Mouse (Mus musculus) kidney, embryonic 15.5 days (tissue): ENCODE results near the gene Rapgef1. TPM values are rescaled to one million over a fixed set of nuclear protein-coding genes. Genes with fewer than 3 reads are reported as not detected.

Experiments
- ATAC-seq: fragments of 200-750 bp; cut with Nextera tagmentation; replicated peaks from 2 replicates; pipeline ENCODE4 v1.8.0; 2017; ENCODE audit warnings: moderate TSS enrichment; ENCODE audit not compliant: low FRiP score
- H3K27ac ChIP-seq: fragments of 300-500 bp; sonication (generic); 2 replicates; pipeline ENCODE4 v1.5.1; 2015; ENCODE audit warnings: mild to moderate bottlenecking, inconsistent platforms
- H3K27me3 ChIP-seq: fragments of 300-500 bp; sonication (generic); 2 replicates; pipeline ENCODE4 v1.6.1; 2015; ENCODE audit warnings: inconsistent platforms
- H3K36me3 ChIP-seq: fragments of 300-500 bp; sonication (generic); 2 replicates; pipeline ENCODE4 v1.6.1; 2015; ENCODE audit warnings: inconsistent platforms
- H3K4me1 ChIP-seq: fragments of 300-500 bp; sonication (generic); 2 replicates; pipeline ENCODE4 v1.6.1; 2015; ENCODE audit warnings: inconsistent platforms
- H3K4me2 ChIP-seq: fragments of 300-500 bp; sonication (generic); 2 replicates; pipeline ENCODE4 v1.6.1; 2015; ENCODE audit warnings: moderate library complexity, mild to moderate bottlenecking, inconsistent platforms
- H3K4me3 ChIP-seq: fragments of 300-500 bp; sonication (generic); replicated peaks from 2 replicates; pipeline ENCODE4 v1.5.1; 2015; ENCODE audit warnings: mild to moderate bottlenecking, inconsistent platforms
- H3K9ac ChIP-seq: fragments of 300-500 bp; sonication (generic); 2 replicates; pipeline ENCODE4 v1.6.1; 2015; ENCODE audit warnings: mild to moderate bottlenecking, inconsistent platforms
- H3K9me3 ChIP-seq: fragments of 300-500 bp; sonication (generic); replicated peaks from 2 replicates; pipeline ENCODE4 v1.6.1; 2016; ENCODE audit warnings: inconsistent platforms
- WGBS: fragments of 180-500 bp; shearing (Covaris S2); methylation state at CpG from one replicate; pipeline ENCODE4 v1.1.7; 2015; ENCODE audit warnings: mixed read lengths; 5-methylcytosine and 5-hydroxymethylcytosine counted together
- polyA plus RNA-seq: library from polyadenylated mRNA; unstranded; fragments of >200 nt; fragmentation: Nextera tagmentation; extraction: Ambion mirVana; gene quantifications from 2 replicates; pipeline ENCODE4 v1.2.1, GENCODE M21; 2015

Gene Rapgef1
- 12.4 and 13.8 TPM in 2 replicates for polyA plus RNA-seq

DNA sequence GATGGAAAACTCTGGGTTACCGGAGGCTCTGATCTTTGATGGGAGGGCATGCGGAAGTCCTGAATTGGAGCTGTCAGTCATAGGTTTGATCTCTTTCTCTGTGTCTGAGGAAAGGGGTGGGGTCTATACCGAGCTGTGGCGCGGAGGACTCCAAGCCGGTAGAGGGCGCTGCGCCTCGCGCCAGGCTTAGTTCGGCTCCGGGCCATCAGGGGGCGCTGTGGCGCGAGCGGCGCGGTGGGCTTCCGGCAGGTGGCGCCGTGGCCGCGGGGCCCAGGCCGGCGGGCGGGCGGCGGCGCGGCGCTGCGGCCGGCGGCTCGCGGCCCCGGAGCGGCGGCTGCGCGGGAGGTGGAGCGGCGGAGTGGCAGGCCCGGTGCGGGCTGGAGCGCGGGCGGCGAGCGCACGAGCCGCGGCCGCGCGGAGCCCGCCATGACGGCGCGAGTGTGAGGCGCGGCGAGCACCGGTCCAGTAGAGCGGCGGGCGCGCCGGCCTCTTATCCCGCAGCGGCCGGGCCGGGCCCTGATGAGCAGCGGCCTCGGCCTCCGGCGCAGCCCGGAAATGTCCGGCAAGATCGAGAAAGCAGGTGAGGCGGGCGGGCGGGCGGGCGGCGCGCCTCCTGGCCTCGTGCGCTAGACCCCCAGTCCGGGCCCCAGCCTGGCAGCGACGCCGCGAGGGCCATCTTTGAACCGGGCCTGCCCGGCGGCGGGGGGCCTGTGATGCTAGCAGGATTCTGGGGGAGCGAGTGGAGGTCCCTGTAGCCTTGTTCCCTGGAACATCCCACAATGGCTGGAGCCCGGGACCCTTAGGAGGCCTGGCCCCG is at the start of gene Rapgef1:
Gene Rapgef1, plus strand, starts transcription at position 237 of the 817 bp plus-strand sequence.
- peak within 1 kb of the TSS; percentile 85 for H3K4me2 ChIP-seq
- peak within 1 kb of the TSS; percentile 88 for H3K9ac ChIP-seq
- peaks cover 40% of the 10 kb centered on the region for H3K4me1 ChIP-seq
- H3K36me3 ChIP-seq, result no peaks in the 10 kb centered on the region
- no peaks in the 10 kb centered on the region for H3K9me3 ChIP-seq
- no peaks in the 10 kb centered on the region for H3K27me3 ChIP-seq
- WGBS, result under 1% methylated on average over 84 of the region's 101 CpGs
- ATAC-seq, result peak; percentile 81
- H3K27ac ChIP-seq, result peak within 1 kb of the TSS; percentile 88
- H3K4me3 ChIP-seq, result peak within 1 kb of the TSS; percentile 83

DNA sequence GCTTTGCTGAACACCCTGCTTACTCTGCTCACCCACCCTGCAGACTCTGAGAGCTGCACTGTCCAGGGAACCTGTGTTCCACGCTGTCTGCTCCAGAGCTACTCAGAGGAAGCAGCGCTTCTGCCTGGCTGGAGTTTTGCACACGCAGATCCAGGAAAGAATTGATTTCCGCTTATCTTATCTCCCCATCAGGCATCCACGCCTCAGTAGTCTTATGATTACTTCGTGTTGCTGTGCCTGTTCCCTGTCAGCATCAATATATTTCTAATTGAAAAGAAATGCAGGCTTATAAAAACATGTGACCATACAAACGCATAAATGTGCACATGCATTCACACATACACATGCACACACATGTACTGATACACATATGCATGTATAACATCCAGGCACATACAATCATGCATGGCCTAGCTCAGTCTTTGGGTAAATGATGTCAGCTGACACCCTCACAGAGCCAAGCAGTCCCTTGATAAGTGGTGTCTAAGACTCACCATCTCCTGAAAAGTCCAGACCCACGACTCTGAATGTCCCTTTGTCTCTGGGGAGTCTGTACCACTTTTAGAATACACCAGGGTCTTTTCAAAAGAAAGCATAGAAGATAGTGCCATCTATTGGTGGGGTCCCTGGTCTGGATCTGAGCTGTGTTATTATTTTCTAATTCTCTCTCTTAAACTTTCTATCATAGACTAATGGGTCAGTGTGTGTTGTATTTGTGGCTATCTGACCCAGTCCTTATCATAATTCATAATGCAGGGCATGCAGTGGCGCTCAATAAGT is 47.4 kb upstream of the Rapgef1 start:
- H3K27me3 ChIP-seq, result no peaks in the 10 kb centered on the region
- no peak overlapping the region for H3K4me3 ChIP-seq
- H3K9ac ChIP-seq, result no peak overlapping the region
- H3K27ac ChIP-seq, result no peak overlapping the region
- H3K36me3 ChIP-seq, result no peaks in the 10 kb centered on the region
- WGBS, result 70% methylated on average over 9 of the region's 9 CpGs
- H3K4me2 ChIP-seq, result no peak overlapping the region
- ATAC-seq, result no peak
- no peaks in the 10 kb centered on the region; the same call in 1 of the 2 replicates for H3K4me1 ChIP-seq
- H3K9me3 ChIP-seq, result no peaks in the 10 kb centered on the region

DNA sequence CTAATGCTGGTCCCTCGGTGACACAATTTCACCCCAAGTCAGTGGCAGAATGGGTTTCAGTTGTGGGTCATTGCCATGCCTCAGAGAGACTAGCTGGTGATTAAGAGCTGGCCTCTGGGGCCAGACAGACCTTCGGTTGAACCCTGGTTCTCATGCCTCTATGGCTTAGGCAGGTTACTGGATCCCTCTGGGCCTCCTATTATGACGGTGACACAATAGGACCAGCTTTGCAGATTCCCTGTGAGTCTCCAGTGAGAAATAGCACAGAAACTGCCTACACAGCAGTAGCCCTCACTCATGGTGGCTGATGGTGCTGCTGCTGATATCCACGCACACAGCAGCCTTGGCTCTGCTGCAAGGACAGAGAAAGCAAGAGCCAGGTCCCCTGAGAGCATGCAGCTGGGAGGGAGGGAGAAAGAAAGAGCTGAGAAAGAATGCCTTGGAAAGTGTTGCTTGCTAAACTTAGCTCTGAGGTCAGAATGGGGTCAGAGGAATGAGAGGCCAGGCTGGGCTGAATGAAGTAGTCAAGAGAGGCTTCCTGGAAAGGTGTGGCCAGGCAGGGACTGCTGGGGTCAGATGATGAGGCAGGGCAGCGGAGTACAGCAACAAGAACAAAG is 46.6 kb upstream of the Rapgef1 start:
- Histone ChIP-seq H3K36me3 (no peaks in the 10 kb centered on the region), H3K27ac (no peak overlapping the region), H3K27me3 (no peaks in the 10 kb centered on the region), H3K9ac (no peak overlapping the region), H3K4me1 (no peaks in the 10 kb centered on the region; the same call in 1 of the 2 replicates), H3K4me2 (no peak overlapping the region), H3K4me3 (no peak overlapping the region), H3K9me3 (no peaks in the 10 kb centered on the region)
- WGBS, result 63% methylated on average over 5 of the region's 5 CpGs
- no peak for ATAC-seq

DNA sequence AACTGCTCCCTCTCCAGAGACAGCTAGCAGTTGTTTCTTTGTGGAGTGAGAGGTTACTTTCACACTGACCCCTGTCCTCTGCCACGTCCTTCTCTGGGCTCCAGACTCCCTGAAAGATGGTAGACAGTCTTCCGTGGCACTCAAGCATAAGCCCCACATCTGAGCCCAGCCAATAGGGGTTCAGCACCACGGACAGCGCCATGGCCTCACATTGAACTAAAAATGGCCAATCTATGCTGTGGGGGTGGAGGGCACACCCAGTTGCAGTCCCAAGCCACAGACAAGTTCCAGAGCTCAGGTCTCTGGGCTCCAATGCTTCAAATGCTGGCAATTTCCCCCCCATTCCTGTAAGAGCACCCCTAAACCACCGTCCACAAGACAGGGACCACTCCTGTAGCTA is 45.9 kb upstream of the Rapgef1 start:
- H3K27me3 ChIP-seq, result no peaks in the 10 kb centered on the region
- no peak overlapping the region for H3K9ac ChIP-seq
- H3K27ac ChIP-seq, result no peak overlapping the region
- 12% methylated on average over 5 of the region's 5 CpGs for WGBS
- H3K4me2 ChIP-seq, result no peak overlapping the region
- no peaks in the 10 kb centered on the region for H3K9me3 ChIP-seq
- no peaks in the 10 kb centered on the region for H3K36me3 ChIP-seq
- no peaks in the 10 kb centered on the region; the same call in 1 of the 2 replicates for H3K4me1 ChIP-seq
- H3K4me3 ChIP-seq, result no peak overlapping the region
- ATAC-seq, result no peak

DNA sequence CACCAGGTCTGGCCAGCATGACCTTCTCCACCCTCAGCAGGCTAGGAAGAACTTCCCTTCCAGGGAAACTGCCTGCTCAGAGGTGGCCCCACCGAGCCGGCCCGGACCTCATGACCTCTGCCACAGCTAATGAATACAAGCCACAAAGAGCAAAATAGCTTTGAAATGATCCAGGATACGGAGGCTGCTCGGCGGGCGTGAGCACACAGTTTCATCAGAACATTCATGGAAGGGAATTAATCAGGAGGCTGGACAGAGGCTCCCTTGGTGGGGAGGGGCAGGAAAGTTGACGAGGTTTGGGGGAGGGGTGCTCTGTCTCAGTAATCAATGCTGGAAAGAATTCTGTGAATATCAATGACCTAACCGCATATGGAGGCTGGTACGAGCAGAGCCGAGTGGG is 45.3 kb upstream of the Rapgef1 start:
- no peaks in the 10 kb centered on the region for H3K9me3 ChIP-seq
- H3K27ac ChIP-seq, result no peak overlapping the region
- no peaks in the 10 kb centered on the region for H3K36me3 ChIP-seq
- H3K4me1 ChIP-seq, result no peaks in the 10 kb centered on the region; the same call in 1 of the 2 replicates
- H3K9ac ChIP-seq, result no peak overlapping the region
- H3K4me2 ChIP-seq, result no peak overlapping the region
- 35% methylated on average over 11 of the region's 11 CpGs for WGBS
- peaks cover under 1% of the 10 kb centered on the region; the same call in 1 of the 2 replicates for H3K27me3 ChIP-seq
- no peak overlapping the region for H3K4me3 ChIP-seq
- no peak for ATAC-seq

DNA sequence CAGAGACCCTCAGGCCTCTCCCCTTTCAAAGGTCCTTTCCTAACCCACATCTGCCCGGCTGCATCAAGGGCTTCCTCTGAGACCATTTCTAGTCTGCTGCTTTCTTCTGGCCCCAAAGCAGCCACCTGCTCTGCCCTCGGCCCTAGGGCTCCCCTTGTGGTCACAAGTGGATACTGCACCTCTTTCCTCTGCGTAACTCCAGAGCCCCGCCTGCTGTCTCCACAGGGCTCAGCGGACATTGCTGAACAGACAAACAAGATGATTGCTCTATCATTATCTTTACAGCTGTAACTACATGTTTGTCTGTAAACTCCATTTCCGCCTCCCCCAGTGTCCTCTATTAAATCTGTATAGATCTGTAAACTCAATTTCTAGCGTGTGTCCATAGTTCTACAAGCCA is 37.1 kb upstream of the Rapgef1 start:
- ATAC-seq, result no peak
- WGBS, result 1% methylated on average over 7 of the region's 7 CpGs
- peaks cover 10% of the 10 kb centered on the region; the same call in 1 of the 2 replicates for H3K27me3 ChIP-seq

DNA sequence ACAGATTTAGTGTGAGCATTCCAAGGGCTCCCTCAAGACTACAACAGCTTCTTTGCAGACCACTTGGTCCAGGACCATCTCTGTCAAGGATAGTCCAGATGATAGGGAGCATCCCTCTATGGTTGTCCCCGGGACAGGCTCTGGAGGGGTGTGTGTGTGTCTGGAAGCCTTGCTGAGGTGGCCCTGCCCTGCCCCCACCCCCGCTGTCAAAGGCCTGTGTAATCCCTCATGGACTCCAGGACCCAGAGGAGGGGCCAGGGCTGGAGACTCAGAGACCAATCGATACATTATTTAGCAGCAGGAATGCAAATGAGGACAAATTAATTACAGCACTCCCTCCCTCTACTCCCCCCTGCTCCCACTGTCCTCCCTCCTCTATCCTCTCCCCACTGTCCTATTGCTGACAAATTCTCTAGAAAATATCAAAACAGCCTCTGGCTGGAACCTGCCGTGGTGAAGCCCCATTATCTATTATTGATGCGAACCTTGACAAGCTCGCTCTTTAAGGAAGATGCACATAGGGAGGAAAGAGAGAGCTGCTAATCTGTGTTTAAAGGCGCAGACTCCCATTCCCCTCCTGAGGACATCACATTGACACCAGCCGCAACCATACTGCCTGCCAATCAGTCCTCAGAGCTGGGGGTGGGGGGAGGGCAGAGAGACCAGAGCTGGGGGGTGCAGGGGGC is 33.4 kb upstream of the Rapgef1 start:
- H3K36me3 ChIP-seq, result no peaks in the 10 kb centered on the region
- peaks cover 7% of the 10 kb centered on the region; the same call in 1 of the 2 replicates for H3K27me3 ChIP-seq
- H3K9ac ChIP-seq, result no peak overlapping the region
- no peak for ATAC-seq
- no peak overlapping the region for H3K4me2 ChIP-seq
- 40% methylated on average over 8 of the region's 8 CpGs for WGBS
- no peaks in the 10 kb centered on the region for H3K9me3 ChIP-seq
- no peak overlapping the region for H3K27ac ChIP-seq
- peaks cover 3% of the 10 kb centered on the region; the same call in 1 of the 2 replicates for H3K4me1 ChIP-seq
- H3K4me3 ChIP-seq, result no peak overlapping the region

More for the DNA sequence above, 37.1 kb upstream of the Rapgef1 start:
- no peak overlapping the region for H3K4me3 ChIP-seq
- H3K4me2 ChIP-seq, result no peak overlapping the region
- H3K9me3 ChIP-seq, result no peaks in the 10 kb centered on the region
- H3K27ac ChIP-seq, result no peak overlapping the region
- H3K4me1 ChIP-seq, result peaks cover 3% of the 10 kb centered on the region; the same call in 1 of the 2 replicates
- H3K36me3 ChIP-seq, result no peaks in the 10 kb centered on the region
- H3K9ac ChIP-seq, result no peak overlapping the region

DNA sequence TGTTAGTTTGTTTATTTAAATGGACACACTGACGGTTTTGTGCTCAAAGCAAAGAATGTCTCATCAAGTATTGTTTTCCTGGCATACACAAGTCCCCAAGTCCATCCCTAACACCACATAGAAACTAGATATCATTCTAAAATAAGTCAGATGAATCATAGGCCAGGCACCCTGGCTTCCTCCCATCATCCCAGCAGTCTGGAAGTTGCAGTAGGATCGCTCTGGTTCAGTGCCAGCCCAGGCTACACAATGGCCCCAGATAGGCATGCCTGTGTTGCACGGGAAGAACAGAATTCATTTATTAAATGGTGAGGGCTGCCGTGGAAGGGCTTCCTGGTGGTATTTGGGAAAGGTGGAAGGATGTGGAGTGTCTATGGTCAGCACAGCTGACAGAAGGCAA is 31.5 kb upstream of the Rapgef1 start:
- no peak overlapping the region for H3K9ac ChIP-seq
- no peaks in the 10 kb centered on the region for H3K9me3 ChIP-seq
- H3K27ac ChIP-seq, result no peak overlapping the region
- ATAC-seq, result no peak
- WGBS, result 72% methylated on average over 4 of the region's 4 CpGs
- H3K4me2 ChIP-seq, result no peak overlapping the region
- no peaks in the 10 kb centered on the region for H3K4me1 ChIP-seq
- no peak overlapping the region for H3K4me3 ChIP-seq
- no peaks in the 10 kb centered on the region for H3K36me3 ChIP-seq
- H3K27me3 ChIP-seq, result peaks cover 7% of the 10 kb centered on the region; the same call in 1 of the 2 replicates

DNA sequence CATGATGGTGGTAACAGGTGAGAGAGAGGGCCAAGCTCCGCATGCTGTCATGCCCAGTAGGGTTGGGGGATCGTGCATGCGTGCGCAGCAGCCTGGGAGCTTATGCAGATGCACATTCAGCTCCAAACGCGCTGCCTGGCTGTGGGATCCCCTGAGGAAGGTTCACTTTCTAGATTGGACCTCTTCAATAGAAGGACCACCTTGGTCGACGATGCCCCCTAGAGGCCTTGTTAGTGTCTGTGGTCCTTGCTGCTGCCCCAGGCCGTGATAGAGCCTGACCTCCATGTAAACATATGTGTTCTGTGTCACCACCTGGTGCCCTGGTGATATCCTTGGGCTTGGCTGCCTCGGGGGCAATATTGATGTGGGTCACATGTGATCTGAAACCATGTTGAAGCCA is 30.3 kb upstream of the Rapgef1 start:
- no peak overlapping the region for H3K9ac ChIP-seq
- no peaks in the 10 kb centered on the region for H3K9me3 ChIP-seq
- no peaks in the 10 kb centered on the region for H3K4me1 ChIP-seq
- H3K4me3 ChIP-seq, result no peak overlapping the region
- peaks cover 7% of the 10 kb centered on the region; the same call in 1 of the 2 replicates for H3K27me3 ChIP-seq
- no peak overlapping the region for H3K27ac ChIP-seq
- ATAC-seq, result no peak
- H3K4me2 ChIP-seq, result no peak overlapping the region
- no peaks in the 10 kb centered on the region for H3K36me3 ChIP-seq
- 24% methylated on average over 10 of the region's 10 CpGs for WGBS

DNA sequence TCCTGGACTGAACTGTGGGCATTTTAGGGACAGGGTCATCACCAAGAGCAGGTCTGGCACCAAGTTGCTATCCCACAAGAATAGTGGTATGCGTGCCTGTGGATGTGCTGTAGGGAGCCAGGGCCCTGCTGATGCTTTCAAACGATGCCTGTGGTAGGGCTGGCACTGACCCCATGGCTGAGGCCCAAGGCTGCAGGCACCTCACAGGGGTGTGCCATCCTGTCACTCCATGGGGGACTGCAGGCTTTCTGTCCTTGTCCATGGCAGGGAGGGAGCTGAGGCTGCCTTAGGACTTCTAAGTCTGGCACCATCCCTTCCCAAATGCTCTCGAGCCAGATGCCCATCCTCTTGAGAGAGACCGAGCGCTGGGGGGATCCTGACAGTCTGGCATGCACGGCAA is 27.9 kb upstream of the Rapgef1 start:
- Histone ChIP-seq H3K36me3 (no peaks in the 10 kb centered on the region), H3K27me3 (peaks cover 6% of the 10 kb centered on the region; the same call in 1 of the 2 replicates), H3K27ac (no peak overlapping the region), H3K4me2 (no peak overlapping the region), H3K9ac (no peak overlapping the region), H3K4me1 (no peaks in the 10 kb centered on the region), H3K4me3 (no peak overlapping the region), H3K9me3 (no peaks in the 10 kb centered on the region)
- WGBS, result 85% methylated on average over 6 of the region's 6 CpGs
- ATAC-seq, result no peak

DNA sequence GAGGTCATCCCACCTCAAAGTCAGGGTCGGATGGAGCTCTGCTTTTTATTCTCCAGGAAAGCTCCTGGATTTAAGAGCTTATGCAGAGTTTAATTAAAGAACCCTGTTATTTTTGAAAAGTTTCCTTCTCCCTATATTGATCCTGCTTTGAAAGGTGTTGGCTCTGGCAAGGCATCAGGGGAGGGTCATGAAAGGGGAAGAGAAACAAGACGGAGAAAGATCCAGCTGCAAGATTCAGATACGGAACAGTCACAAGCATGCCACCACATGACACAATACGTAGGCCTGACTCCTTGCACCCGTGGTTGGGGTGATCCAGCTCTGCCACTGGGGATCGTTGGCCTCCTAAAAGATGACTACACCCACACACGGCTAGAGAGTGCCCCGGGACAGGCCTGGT is 27.0 kb upstream of the Rapgef1 start:
- Histone ChIP-seq H3K36me3 (no peaks in the 10 kb centered on the region), H3K9ac (no peak overlapping the region), H3K4me3 (no peak overlapping the region), H3K9me3 (no peaks in the 10 kb centered on the region), H3K4me2 (no peak overlapping the region), H3K4me1 (no peaks in the 10 kb centered on the region), H3K27me3 (no peaks in the 10 kb centered on the region), H3K27ac (no peak overlapping the region)
- 61% methylated on average over 8 of the region's 8 CpGs for WGBS
- ATAC-seq, result no peak
